Mouse (Mus musculus): ENCODE data around the gene Ntng2. TPM values are rescaled to one million over a fixed set of nuclear protein-coding genes. Genes with fewer than 3 reads are reported as not detected.

Ntng2 gene
- polyA plus RNA-seq, 1 experiment from 2014 or later, result 2.8 TPM

GRCm38 (mm10) chr2:29234002-29234401, 18.8 kb downstream of the Ntng2 start:
- no peak for ATAC-seq (ENCODE audit: low FRiP score)
- Histone ChIP-seq H3K4me3 (no peak overlapping the region), H3K27me3 (no peaks in the 10 kb centered on the region), H3K4me1 (replicated peaks) (peaks cover 14% of the 10 kb centered on the region), H3K36me3 (no peaks in the 10 kb centered on the region), H3K27ac (no peak overlapping the region), H3K9me3 (no peaks in the 10 kb centered on the region), H3K4me2 (no peak overlapping the region), H3K9ac (no peak overlapping the region)
- WGBS, result 79% methylated on average over 4 of the region's 4 CpGs

DNA sequence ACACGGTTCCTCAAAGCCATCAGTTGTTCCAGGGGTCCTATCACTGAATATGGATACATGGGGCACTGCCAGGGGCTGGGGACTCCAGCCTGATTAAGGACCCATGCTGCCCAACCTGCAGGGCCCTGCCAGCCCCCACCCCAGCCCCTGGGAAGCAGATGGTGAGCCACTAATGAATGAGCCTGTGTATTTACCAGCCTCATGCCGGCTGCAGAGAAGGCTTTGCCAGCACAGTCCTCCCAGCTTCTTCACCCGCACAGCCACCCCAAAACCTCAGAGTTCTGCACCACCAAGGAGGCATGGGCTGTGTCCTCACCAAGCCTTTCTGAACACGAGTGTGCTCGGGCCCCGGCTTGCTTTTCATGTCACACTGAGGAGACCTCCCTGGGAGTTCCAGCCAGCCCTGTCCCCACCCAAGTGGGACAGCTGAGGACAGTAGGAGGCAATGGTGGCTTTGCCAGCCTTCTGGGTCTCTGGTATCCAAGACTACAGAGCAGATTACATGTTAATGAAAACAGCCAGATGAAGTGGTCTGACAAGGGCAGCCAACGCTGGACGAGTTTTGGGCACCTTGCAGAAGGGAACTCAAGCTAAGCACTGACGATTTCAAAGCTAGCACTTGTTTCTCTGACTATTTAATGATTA, 22.5 kb downstream of the Ntng2 start:
- no peak overlapping the region for H3K27ac ChIP-seq
- no peak for ATAC-seq (ENCODE audit: low FRiP score)

GRCm38 (mm10) chr2:29226671-29227070, 26.1 kb downstream of the Ntng2 start:
- Histone ChIP-seq H3K9me3 (no peaks in the 10 kb centered on the region), H3K4me1 (replicated peaks) (peaks cover 19% of the 10 kb centered on the region), H3K4me2 (no peak overlapping the region), H3K27me3 (no peaks in the 10 kb centered on the region), H3K27ac (no peak overlapping the region), H3K4me3 (no peak overlapping the region), H3K36me3 (no peaks in the 10 kb centered on the region), H3K9ac (no peak overlapping the region)
- ATAC-seq (ENCODE audit: low FRiP score), result no peak
- WGBS, result 77% methylated on average over 4 of the region's 4 CpGs

More for the DNA sequence above, 22.5 kb downstream of the Ntng2 start:
- Histone ChIP-seq H3K9me3 (no peaks in the 10 kb centered on the region), H3K4me3 (no peak overlapping the region), H3K9ac (no peak overlapping the region), H3K27me3 (no peaks in the 10 kb centered on the region), H3K4me2 (no peak overlapping the region), H3K4me1 (replicated peaks) (peaks cover 14% of the 10 kb centered on the region), H3K36me3 (no peaks in the 10 kb centered on the region)
- 70% methylated on average over 9 of the region's 9 CpGs for WGBS

GRCm38 (mm10) chr2:29223591-29224262, 29.1 kb downstream of the Ntng2 start:
- H3K27ac ChIP-seq, result no peak overlapping the region
- H3K4me3 ChIP-seq, result no peak overlapping the region
- H3K9me3 ChIP-seq, result no peaks in the 10 kb centered on the region
- WGBS, result 45% methylated on average over 7 of the region's 7 CpGs
- H3K36me3 ChIP-seq, result no peaks in the 10 kb centered on the region
- no peaks in the 10 kb centered on the region for H3K27me3 ChIP-seq
- H3K4me1 ChIP-seq (replicated peaks), result peaks cover 9% of the 10 kb centered on the region; the same call in 1 of the 2 replicates
- ATAC-seq (ENCODE audit: low FRiP score), result no peak
- H3K4me2 ChIP-seq, result no peak overlapping the region
- no peak overlapping the region for H3K9ac ChIP-seq

DNA sequence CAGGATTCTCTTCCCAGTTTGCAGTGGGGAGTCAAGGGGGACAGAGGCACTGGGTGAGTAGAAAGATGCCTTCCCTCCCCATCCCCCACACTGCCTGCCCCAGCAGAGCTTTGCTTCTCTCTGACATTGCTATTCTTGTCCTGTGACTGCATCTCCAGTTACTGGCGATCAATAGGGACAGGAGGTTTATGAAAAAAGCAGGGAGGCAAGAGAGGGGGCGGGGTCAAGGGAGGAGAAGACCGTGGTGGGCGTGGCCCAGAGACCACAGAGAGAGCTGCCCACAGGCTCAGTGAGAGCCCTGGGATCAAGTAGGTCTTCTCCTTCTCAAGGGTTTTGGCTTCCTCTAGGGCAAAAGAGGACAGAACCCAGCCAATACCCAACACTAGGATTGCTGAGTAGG, 30.5 kb downstream of the Ntng2 start:
- H3K36me3 ChIP-seq, result no peaks in the 10 kb centered on the region
- no peaks in the 10 kb centered on the region for H3K27me3 ChIP-seq
- H3K4me3 ChIP-seq, result no peak overlapping the region
- no peaks in the 10 kb centered on the region for H3K9me3 ChIP-seq
- 3% methylated on average over 4 of the region's 4 CpGs for WGBS
- H3K27ac ChIP-seq, result no peak overlapping the region
- no peak overlapping the region for H3K9ac ChIP-seq
- peaks cover 9% of the 10 kb centered on the region; the same call in 1 of the 2 replicates for H3K4me1 ChIP-seq (replicated peaks)
- no peak overlapping the region for H3K4me2 ChIP-seq
- ATAC-seq (ENCODE audit: low FRiP score), result no peak

DNA sequence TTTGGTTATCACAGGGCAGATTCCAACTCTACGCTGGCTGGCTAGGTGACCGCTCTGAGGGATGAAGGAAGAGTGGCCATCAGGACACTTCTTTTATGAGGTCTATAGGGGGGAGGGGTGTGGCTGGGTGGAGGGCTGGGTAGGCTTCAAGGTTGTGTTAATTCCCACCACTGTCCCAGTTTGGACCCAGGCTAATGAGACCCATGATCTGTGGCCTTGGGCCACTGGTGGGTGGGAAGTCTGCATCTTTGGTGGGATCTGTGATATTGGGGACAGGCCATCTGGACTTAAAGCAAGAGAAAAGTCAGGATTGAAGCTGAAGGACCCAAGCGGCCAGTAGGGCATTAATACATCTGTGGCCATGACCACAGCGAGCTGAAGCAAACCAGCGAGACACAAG, 34.0 kb downstream of the Ntng2 start:
- no peaks in the 10 kb centered on the region for H3K36me3 ChIP-seq
- no peak overlapping the region for H3K4me3 ChIP-seq
- ATAC-seq (ENCODE audit: low FRiP score), result no peak
- H3K27me3 ChIP-seq, result no peaks in the 10 kb centered on the region
- peaks cover 11% of the 10 kb centered on the region; the same call in 1 of the 2 replicates for H3K4me1 ChIP-seq (replicated peaks)
- no peak overlapping the region for H3K4me2 ChIP-seq
- no peak overlapping the region for H3K27ac ChIP-seq
- no peak overlapping the region for H3K9ac ChIP-seq
- no peaks in the 10 kb centered on the region for H3K9me3 ChIP-seq
- WGBS, result 90% methylated on average over 5 of the region's 5 CpGs

- Histone ChIP-seq H3K9ac (no peak overlapping the region), H3K27ac (no peak overlapping the region), H3K36me3 (no peaks in the 10 kb centered on the region), H3K4me2 (no peak overlapping the region), H3K27me3 (no peaks in the 10 kb centered on the region), H3K4me1 (replicated peaks) (peaks cover 11% of the 10 kb centered on the region; the same call in 1 of the 2 replicates), H3K9me3 (no peaks in the 10 kb centered on the region), H3K4me3 (no peak overlapping the region)
- WGBS, result 64% methylated on average over 10 of the region's 10 CpGs
- ATAC-seq (ENCODE audit: low FRiP score), result peak; percentile 24; the same call in 1 of the 2 replicates
Observed at GRCm38 (mm10) chr2:29217897-29218296, 34.9 kb downstream of the Ntng2 start.

DNA sequence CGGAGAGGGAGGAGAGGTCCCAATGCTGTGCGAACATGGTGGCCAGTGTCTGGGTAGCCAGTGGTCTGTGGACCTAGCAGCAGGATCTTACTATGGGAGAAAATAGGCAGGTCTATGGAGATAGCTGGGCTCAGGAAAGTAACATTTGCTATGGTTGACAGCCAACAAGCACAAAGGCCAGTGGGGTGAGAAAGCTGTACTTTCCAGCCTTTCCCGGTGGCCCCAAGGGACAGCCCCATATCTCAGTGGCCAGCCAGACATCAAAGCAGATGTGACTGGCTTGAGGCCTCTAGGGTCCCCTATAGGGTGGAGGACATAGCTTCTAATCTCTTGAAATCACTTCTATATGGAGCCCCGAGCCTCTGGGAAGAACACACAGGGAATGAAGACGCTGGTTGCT, 35.8 kb downstream of the Ntng2 start:
- Histone ChIP-seq H3K27ac (no peak overlapping the region), H3K4me3 (no peak overlapping the region), H3K27me3 (no peaks in the 10 kb centered on the region), H3K4me1 (replicated peaks) (0 out of 2 replicates have a peak, but pooled peaks cover 4% of the 10 kb centered on the region), H3K4me2 (no peak overlapping the region), H3K9me3 (no peaks in the 10 kb centered on the region), H3K9ac (no peak overlapping the region), H3K36me3 (no peaks in the 10 kb centered on the region)
- WGBS, result 91% methylated on average over 5 of the region's 5 CpGs
- ATAC-seq (ENCODE audit: low FRiP score), result no peak

GRCm38 (mm10) chr2:29216286-29217012, 36.4 kb downstream of the Ntng2 start:
- Histone ChIP-seq H3K9ac (no peak overlapping the region), H3K27me3 (no peaks in the 10 kb centered on the region), H3K4me1 (replicated peaks) (0 out of 2 replicates have a peak, but pooled peaks cover 2% of the 10 kb centered on the region), H3K9me3 (no peaks in the 10 kb centered on the region), H3K27ac (no peak overlapping the region), H3K4me3 (no peak overlapping the region), H3K36me3 (no peaks in the 10 kb centered on the region), H3K4me2 (no peak overlapping the region)
- no peak for ATAC-seq (ENCODE audit: low FRiP score)
- WGBS, result 50% methylated on average over 8 of the region's 8 CpGs

DNA sequence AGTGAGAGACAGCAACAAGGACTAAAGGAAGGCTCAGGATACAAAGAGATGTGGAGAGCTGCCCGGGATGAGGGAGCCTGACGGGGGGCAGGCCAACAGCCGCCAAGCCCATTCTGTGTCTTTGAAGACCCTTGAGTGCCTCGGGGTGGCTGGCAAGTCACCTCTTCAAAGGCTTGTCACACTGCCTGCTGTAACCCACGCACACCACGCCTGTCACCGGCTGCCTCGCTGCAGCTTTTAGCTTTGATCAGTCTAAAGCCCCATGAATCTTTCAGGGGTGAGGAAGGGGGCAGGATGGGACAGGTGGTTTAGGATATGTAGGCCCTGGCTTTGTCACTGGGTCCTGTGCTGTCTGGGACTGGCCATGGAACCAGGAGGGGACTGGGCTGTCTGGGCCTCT, 46.6 kb downstream of the Ntng2 start:
- Histone ChIP-seq H3K27me3 (no peaks in the 10 kb centered on the region), H3K9me3 (no peaks in the 10 kb centered on the region), H3K9ac (no peak overlapping the region), H3K4me2 (no peak overlapping the region), H3K4me1 (replicated peaks) (0 out of 2 replicates have a peak, but pooled peaks cover 7% of the 10 kb centered on the region), H3K27ac (no peak overlapping the region), H3K36me3 (no peaks in the 10 kb centered on the region), H3K4me3 (no peak overlapping the region)
- 39% methylated on average over 8 of the region's 8 CpGs for WGBS
- ATAC-seq (ENCODE audit: low FRiP score), result no peak

GRCm38 (mm10) chr2:29201223-29201955, 51.4 kb downstream of the Ntng2 start:
- H3K27ac ChIP-seq, result no peak overlapping the region

GRCm38 (mm10) chr2:29199909-29200308, 52.9 kb downstream of the Ntng2 start:
- H3K36me3 ChIP-seq, result no peaks in the 10 kb centered on the region
- no peak overlapping the region for H3K4me2 ChIP-seq
- no peak overlapping the region for H3K9ac ChIP-seq
- H3K27me3 ChIP-seq, result peaks cover 32% of the 10 kb centered on the region
- no peaks in the 10 kb centered on the region for H3K9me3 ChIP-seq
- ATAC-seq (ENCODE audit: low FRiP score), result no peak
- H3K27ac ChIP-seq, result no peak overlapping the region
- 4% methylated on average over 3 of the region's 3 CpGs for WGBS
- H3K4me1 ChIP-seq (replicated peaks), result peaks cover 17% of the 10 kb centered on the region
- no peak overlapping the region for H3K4me3 ChIP-seq

More at GRCm38 (mm10) chr2:29201223-29201955, 51.4 kb downstream of the Ntng2 start:
- H3K9ac ChIP-seq, result no peak overlapping the region
- peaks cover 17% of the 10 kb centered on the region for H3K27me3 ChIP-seq
- H3K36me3 ChIP-seq, result no peaks in the 10 kb centered on the region
- no peak overlapping the region for H3K4me3 ChIP-seq
- no peaks in the 10 kb centered on the region for H3K9me3 ChIP-seq
- 0 out of 2 replicates have a peak, but pooled peaks cover 7% of the 10 kb centered on the region for H3K4me1 ChIP-seq (replicated peaks)
- no peak for ATAC-seq (ENCODE audit: low FRiP score)
- 58% methylated on average over 11 of the region's 11 CpGs for WGBS
- no peak overlapping the region for H3K4me2 ChIP-seq
